Mouse (Mus musculus): ENCODE data around the gene Srd5a1. TPM values are rescaled to one million over a fixed set of nuclear protein-coding genes. Genes with fewer than 3 reads are reported as not detected.

Srd5a1 gene
- polyA plus RNA-seq, 1 experiment from 2014 or later = 32.6 TPM

Other genes starting within 250 kb of the Srd5a1 start
- gene Nsun2, start 77.7 kb downstream of the Srd5a1 start, polyA plus RNA-seq (2015; fragmentation: Nextera tagmentation; extraction: Ambion mirVana) = 119 and 121 TPM in 2 replicates
- 6.4 and 7.2 TPM in 2 replicates for gene Tent4a, start 76.8 kb downstream of the Srd5a1 start, polyA plus RNA-seq (2015; fragmentation: Nextera tagmentation; extraction: Ambion mirVana)
- gene Ube2ql1, start 128.4 kb upstream of the Srd5a1 start, polyA plus RNA-seq (2015; fragmentation: Nextera tagmentation; extraction: Ambion mirVana) = 0.80 and 1.1 TPM in 2 replicates
- 146 and 151 TPM in 2 replicates for gene Med10, start 191.0 kb upstream of the Srd5a1 start, polyA plus RNA-seq (2015; fragmentation: Nextera tagmentation; extraction: Ambion mirVana)

Data from embryonic facial prominence, embryonic 13.5 days (tissue).